Mouse (Mus musculus) G1E (cell line): ENCODE measurements at regions not wholly inside any gene's neighbourhood (a gene's known extent, or its start where the extent isn't known, plus 50 kb on each side); places are given as distances from the start of the nearest gene placed in this dataset.

Source experiments
- ATAC-seq: 2 replicates; pipeline ENCODE4 v1.8.0; 2016; ENCODE audit warnings: mild to moderate bottlenecking; ENCODE audit not compliant: insufficient number of reproducible peaks, poor library complexity, low FRiP score, severe bottlenecking; ENCODE audit errors: extremely low read depth
- DNase-seq: peaks from one replicate; pipeline ENCODE4 v3.0.0; 2012; ENCODE audit warnings: low spot score
- H3K27me3 ChIP-seq: 2 replicates; pipeline ENCODE4 v1.6.1; 2012; ENCODE audit warnings: mild to moderate bottlenecking, low read length, inconsistent platforms; ENCODE audit not compliant: insufficient read depth
- H3K36me3 ChIP-seq: replicated peaks from 2 replicates; pipeline ENCODE3; 2012; ENCODE audit warnings: mild to moderate bottlenecking, inconsistent platforms
- H3K4me1 ChIP-seq: 2 replicates; pipeline ENCODE4 v1.6.1; 2012; ENCODE audit warnings: low read depth, low read length, inconsistent platforms, mixed read lengths; ENCODE audit not compliant: insufficient read depth
- H3K4me3 ChIP-seq: 2 replicates; pipeline ENCODE4 v1.5.1; 2012; ENCODE audit warnings: low read depth, mild to moderate bottlenecking, inconsistent platforms, low read length, moderate library complexity, mixed read lengths
- H3K9me3 ChIP-seq: replicated peaks from 2 replicates; pipeline ENCODE4 v1.6.1; 2012; ENCODE audit warnings: inconsistent platforms
- CTCF ChIP-seq: IDR thresholded peaks from 2 replicates; pipeline ENCODE4 v1.5.1; 2012; ENCODE audit warnings: low read depth, low read length, inconsistent platforms, mixed read lengths
- GATA1 ChIP-seq: IDR thresholded peaks from 2 replicates; pipeline ENCODE4 v1.6.1; 2012; ENCODE audit warnings: borderline replicate concordance, low read length, inconsistent platforms, mixed read lengths
- GATA2 ChIP-seq: IDR thresholded peaks from 2 replicates; pipeline ENCODE4 v1.6.1; 2012; ENCODE audit warnings: low read depth, low read length, inconsistent platforms, borderline replicate concordance
- POLR2AphosphoS5 ChIP-seq: IDR thresholded peaks from 2 replicates; pipeline ENCODE4 v1.6.1; 2012; ENCODE audit warnings: low read depth, low read length, inconsistent platforms; ENCODE audit not compliant: insufficient replicate concordance
- TAL1 ChIP-seq: conservative IDR thresholded peaks from 2 replicates; pipeline ENCODE4 v1.6.1; 2012; ENCODE audit warnings: low read depth, low read length, inconsistent platforms, mixed read lengths

DNA sequence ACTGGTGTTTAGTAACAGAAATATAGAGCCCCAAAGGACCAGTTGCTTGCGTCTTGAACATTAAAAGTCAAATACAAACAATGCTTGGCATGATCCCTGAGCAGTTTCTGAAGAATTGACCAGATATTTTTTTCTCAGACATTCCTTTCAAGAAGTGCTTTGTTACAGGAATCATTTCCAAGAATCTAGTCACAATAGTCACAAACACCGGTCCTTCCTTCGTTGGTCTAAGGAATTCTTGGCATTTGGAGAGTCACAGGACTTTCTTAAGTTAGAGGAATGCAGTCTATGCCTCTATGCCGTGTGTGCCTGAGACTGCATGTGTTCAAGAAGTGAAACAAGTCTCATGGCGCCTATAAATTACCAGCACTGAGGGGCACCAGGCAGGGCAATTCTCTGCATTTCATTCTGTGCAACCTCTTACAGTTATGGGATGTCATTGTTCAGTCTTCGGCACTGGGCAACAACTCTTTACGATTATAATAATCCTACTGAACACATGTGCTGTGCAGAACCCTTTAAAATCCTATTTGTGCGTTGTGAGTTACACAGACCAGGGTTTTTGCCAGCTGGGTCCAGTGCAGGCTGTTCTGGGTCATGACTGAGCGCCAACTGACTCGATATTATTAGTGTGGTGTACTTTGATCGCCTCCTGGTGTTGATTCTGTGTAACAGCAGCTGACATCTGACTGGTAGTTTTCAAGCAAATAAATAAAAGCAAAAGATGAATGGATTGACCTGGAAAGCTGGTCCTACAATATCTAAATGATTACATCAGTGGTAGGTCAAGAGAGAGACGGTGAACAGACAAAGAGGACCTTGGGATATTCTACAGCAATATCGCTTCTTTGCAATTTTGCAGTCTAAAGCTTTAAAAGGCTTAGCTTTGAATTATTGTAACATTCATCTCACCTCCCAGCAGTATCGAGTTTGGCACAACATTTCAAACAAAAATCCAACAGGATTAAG, 398.6 kb upstream of the Ddi1 start:
- H3K9me3 ChIP-seq, result no peaks in the 10 kb centered on the region
- no peaks in the 10 kb centered on the region; the same call in 1 of the 2 replicates for H3K4me1 ChIP-seq
- H3K36me3 ChIP-seq, result no peaks in the 10 kb centered on the region
- TF ChIP-seq POLR2AphosphoS5, result no peak
- TF ChIP-seq CTCF, result peak; percentile 48
- H3K4me3 ChIP-seq, result no peak overlapping the region
- ATAC-seq (no peak; the same call in 1 of the 2 replicates), DNase-seq (no peak)
- H3K27me3 ChIP-seq, result no peaks in the 10 kb centered on the region

DNA sequence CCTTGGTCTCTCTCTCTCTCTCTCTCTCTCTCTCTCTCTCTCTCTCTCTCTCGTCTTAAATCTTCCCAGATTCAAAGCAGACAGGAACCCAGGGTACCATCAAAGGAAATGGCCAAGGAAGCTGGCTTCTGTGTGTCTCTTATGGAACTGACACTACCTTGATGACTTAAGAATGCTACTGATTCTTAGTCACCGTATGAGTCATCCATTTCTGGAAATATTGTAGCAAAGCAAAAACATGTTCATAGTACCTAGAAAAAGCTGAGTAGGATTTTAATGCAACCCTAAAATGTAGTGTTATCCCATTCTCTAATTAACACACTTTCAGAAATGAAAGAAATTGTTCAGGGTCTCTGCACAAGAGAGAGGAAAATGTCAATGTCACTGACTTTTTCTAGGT, 396.0 kb upstream of the Ddi1 start:
- no peaks in the 10 kb centered on the region for H3K9me3 ChIP-seq
- no peaks in the 10 kb centered on the region; the same call in 1 of the 2 replicates for H3K4me1 ChIP-seq
- ATAC-seq (no peak), DNase-seq (no peak)
- no peak overlapping the region for H3K4me3 ChIP-seq
- H3K27me3 ChIP-seq, result no peaks in the 10 kb centered on the region
- TF ChIP-seq GATA2 (no peak), POLR2AphosphoS5 (no peak), TAL1 (no peak), CTCF (no peak), GATA1 (no peak)
- H3K36me3 ChIP-seq, result no peaks in the 10 kb centered on the region

DNA sequence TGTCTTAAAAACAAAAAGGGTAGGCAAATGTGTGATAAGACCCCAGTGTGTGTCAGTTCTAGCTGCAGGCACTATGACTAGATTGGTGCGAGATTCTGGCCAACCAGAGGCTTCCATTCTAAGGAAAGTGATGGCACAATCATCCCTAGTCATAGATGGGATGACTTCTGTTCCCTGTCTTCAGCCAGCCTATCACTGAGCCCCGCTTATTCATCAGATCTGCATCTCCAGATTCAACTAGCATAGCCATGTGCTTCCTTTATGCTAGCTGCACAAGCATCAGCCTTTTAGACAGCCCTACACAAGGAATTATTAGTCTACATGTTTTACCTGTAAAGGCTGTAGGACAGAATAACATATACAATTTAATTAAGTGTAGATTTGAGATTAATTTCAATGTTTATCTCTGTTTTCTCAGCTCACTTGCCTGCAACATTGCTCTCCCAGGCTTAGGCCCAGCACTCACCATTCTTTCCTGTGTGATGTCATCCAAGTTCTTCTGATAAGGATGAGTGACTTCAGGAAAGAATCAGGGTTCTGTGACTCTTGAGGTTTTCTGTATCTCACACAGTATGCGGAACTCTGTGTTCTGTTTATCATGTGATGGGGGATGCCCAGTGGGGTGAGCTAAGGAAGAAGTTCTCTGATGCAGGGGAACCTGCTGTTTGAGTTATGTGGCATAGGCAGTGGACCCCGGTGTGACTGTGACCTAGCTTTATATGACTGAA, 382.8 kb upstream of the Ddi1 start:
- no peaks in the 10 kb centered on the region for H3K36me3 ChIP-seq
- TF ChIP-seq GATA1, result no peak
- no peak for TF ChIP-seq GATA2
- TF ChIP-seq TAL1, result no peak
- no peak for TF ChIP-seq CTCF
- TF ChIP-seq POLR2AphosphoS5, result no peak
- H3K27me3 ChIP-seq, result no peaks in the 10 kb centered on the region
- DNase-seq (no peak), ATAC-seq (no peak)
- no peaks in the 10 kb centered on the region for H3K9me3 ChIP-seq
- H3K4me1 ChIP-seq, result no peaks in the 10 kb centered on the region
- no peak overlapping the region for H3K4me3 ChIP-seq

DNA sequence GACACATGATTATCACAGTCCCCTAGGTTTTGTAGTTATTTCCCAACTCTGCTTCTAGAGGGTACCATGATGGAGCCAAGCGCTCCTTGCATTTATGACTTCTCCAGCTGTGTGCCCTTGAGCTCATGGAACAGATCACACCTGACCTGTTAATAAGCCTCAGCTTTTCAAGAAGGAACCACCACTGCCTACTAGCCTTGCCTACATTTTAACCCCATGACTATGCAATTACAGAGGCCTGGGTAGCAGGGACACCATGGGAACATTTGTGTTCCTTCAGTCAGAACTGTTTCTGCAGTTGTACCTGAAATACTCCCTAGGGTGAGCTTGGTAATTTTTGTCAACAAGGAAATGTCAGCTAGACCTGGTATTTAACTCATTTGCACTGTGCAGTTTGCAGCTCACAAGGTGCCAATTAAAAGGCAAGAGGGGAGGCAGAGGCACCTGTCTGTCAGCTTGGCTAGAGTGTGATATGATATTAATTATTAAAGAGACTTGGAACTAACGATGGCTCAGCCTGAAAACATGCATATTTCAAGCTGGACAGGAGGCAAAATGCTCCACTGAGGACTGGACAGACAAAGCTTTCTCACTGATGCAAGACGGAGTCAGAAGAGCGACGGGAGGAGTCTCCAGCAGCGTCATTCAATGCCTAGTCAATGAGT, 382.1 kb upstream of the Ddi1 start:
- Histone ChIP-seq H3K27me3 (no peaks in the 10 kb centered on the region), H3K9me3 (no peaks in the 10 kb centered on the region), H3K4me3 (no peak overlapping the region), H3K4me1 (no peaks in the 10 kb centered on the region), H3K36me3 (no peaks in the 10 kb centered on the region)
- TF ChIP-seq POLR2AphosphoS5, result no peak
- no peak for TF ChIP-seq GATA2
- TF ChIP-seq GATA1, result no peak
- TF ChIP-seq CTCF, result no peak
- TF ChIP-seq TAL1, result no peak
- DNase-seq (no peak), ATAC-seq (no peak)

DNA sequence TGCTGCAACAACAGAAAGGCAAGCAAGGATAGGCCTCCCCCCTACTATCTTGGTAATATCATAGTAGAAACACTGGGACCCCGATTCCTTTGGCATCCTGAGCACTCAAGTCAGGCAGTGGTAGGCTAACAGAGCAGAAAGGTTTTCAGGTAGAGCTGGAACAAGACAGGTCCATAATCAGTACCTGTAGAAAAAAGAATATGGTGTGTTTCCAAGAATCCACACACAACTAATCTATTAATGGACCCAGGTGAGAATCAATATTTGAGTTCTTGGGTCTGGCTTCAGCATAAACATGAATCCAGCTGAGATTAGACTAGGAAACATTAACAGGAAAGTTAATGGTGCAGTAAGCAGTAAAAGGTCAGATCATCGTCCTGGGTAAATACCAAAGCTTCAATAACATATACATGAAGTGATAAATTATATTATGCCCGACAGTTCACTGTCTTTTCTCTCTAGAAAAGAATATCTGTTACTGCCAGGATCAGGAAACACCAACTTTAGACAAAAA, 376.2 kb upstream of the Ddi1 start:
- TF ChIP-seq POLR2AphosphoS5, result no peak
- no peak for TF ChIP-seq TAL1
- no peak for TF ChIP-seq GATA1
- TF ChIP-seq GATA2, result no peak
- TF ChIP-seq CTCF, result no peak
- Histone ChIP-seq H3K36me3 (no peaks in the 10 kb centered on the region), H3K27me3 (no peaks in the 10 kb centered on the region), H3K9me3 (no peaks in the 10 kb centered on the region), H3K4me3 (no peak overlapping the region), H3K4me1 (no peaks in the 10 kb centered on the region)
- DNase-seq (no peak), ATAC-seq (no peak)

DNA sequence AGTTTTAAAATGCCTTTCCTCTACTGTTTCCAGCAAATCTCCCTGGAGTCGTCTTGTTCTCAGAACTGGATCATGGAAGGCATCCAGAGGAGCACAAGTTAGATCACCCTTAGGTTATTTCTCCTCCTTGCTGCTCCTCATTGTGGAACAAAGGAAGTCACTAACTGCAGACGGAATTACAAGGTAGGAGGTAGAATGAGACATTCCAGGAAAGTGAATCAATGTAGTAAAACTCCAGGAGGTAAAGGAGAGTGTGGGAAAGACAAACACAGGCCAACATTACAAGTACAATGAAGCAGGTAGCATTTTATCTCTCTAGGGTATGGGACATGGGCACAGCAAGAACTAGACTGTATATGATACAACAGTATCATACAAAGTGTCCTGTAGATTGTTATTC, 375.7 kb upstream of the Ddi1 start:
- Histone ChIP-seq H3K9me3 (no peaks in the 10 kb centered on the region), H3K36me3 (no peaks in the 10 kb centered on the region), H3K27me3 (no peaks in the 10 kb centered on the region), H3K4me1 (no peaks in the 10 kb centered on the region), H3K4me3 (no peak overlapping the region)
- no peak for TF ChIP-seq GATA1
- no peak for TF ChIP-seq CTCF
- no peak for TF ChIP-seq TAL1
- no peak for TF ChIP-seq POLR2AphosphoS5
- no peak for TF ChIP-seq GATA2
- ATAC-seq (no peak), DNase-seq (no peak)
